Mouse (Mus musculus) hindbrain, embryonic 10.5 days (tissue): Measurements from ENCODE around the gene Olfr1410. TPM values are rescaled to one million over a fixed set of nuclear protein-coding genes. Genes with fewer than 3 reads are reported as not detected.

Source experiments
- polyA plus RNA-seq: library from polyadenylated mRNA; unstranded; fragments of >200 nt; fragmentation: Nextera tagmentation; extraction: Ambion mirVana; gene quantifications from 2 replicates; pipeline ENCODE4 v1.2.1, GENCODE M21; 2016

Gene Olfr1410
- polyA plus RNA-seq, 1 experiment from 2014 or later = not detected

Other genes starting within 250 kb of the Olfr1410 start
- gene Ndufa10, start 131.9 kb upstream of the Olfr1410 start, polyA plus RNA-seq = 291 and 296 TPM in 2 replicates
- not detected in 2 replicates for gene Olfr1416, start 120.7 kb upstream of the Olfr1410 start, polyA plus RNA-seq
- gene Olfr1415, start 109.7 kb upstream of the Olfr1410 start, polyA plus RNA-seq = not detected in 2 replicates
- not detected in 2 replicates for gene Olfr1414, start 87.1 kb upstream of the Olfr1410 start, polyA plus RNA-seq
- gene Olfr1413, start 34.5 kb upstream of the Olfr1410 start, polyA plus RNA-seq = not detected in 2 replicates
- not detected in 2 replicates for gene Olfr1412, start 20.0 kb upstream of the Olfr1410 start, polyA plus RNA-seq
- gene Olfr1411, start 11.4 kb upstream of the Olfr1410 start, polyA plus RNA-seq = not detected in 2 replicates
- 0.18 TPM in 1 of 2 replicates, not detected in the other for gene Olfr12, start 12.0 kb downstream of the Olfr1410 start, polyA plus RNA-seq
- gene Cops9, start 36.2 kb downstream of the Olfr1410 start, polyA plus RNA-seq = 391 and 433 TPM in 2 replicates
- 0.07 TPM in 1 of 2 replicates, not detected in the other for gene Otos, start 43.1 kb downstream of the Olfr1410 start, polyA plus RNA-seq
- gene Gpc1, start 225.9 kb downstream of the Olfr1410 start, polyA plus RNA-seq = 72.1 and 76.0 TPM in 2 replicates